Mouse (Mus musculus): Measurements from ENCODE around the gene Cytip. TPM values are rescaled to one million over a fixed set of nuclear protein-coding genes. Genes with fewer than 3 reads are reported as not detected.

Cytip gene
- polyA plus RNA-seq, 1 experiment from 2014 or later, result 0.47 TPM

DNA sequence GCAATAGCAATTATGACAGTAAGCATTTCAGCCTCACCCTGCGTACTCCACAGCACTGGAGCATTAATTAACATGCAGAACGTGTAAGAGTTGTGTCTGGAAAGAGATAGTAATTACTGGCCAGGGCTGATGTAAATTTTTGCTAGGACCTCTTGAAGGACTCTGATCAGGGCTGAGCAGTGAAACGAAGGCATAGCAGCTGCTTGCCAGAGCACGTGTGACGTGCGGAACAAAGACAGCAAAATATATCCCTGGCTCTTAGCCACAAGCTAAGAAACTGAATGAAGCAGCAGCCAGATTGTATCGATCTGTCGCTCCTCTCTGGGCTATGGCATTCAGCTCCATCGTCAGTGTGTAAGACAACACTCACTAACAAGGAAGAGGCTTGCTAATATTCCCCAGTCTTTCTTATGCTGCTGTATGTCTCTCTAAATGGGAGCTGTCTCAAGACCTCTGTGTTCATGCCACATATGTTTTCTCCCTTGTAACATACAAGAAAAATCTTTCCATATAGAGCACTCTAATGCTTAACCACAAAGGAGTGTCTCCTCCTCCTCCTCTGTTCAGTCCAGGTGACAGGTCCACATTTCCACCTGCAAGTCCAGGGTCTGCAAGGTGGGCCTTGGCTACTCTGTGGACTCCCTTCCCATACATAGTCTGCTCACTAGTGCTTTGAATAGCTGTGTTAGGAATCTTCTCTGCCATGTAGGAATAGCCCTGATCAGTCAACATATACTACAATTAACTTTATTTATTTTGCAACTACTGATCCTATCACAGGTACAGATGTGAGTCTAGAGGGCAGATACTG, 20.7 kb downstream of the Cytip start:
- peaks cover 3 to 14% of the 10 kb centered on the region in 2 experiments; a peak in 3 of 4 replicates for H3K4me1 ChIP-seq (ENCODE audit: control insufficient read depth in 2 of 2, insufficient read depth in 2 of 2, low read length in 2 of 2)
- H3K9me3 ChIP-seq (ENCODE audit: control insufficient read depth, low read length), result no peaks in the 10 kb centered on the region
- no peaks in the 10 kb centered on the region for H3K36me3 ChIP-seq (ENCODE audit: control insufficient read depth, insufficient read depth, low read length)
- WGBS, result 52% methylated on average over 9 of the region's 9 CpGs
- peak overlapping the region in 1 of 2 experiments; percentile 47; a peak in 2 of 4 replicates for H3K27ac ChIP-seq (replicated peaks in 1 of 2; ENCODE audit: control insufficient read depth in 1 of 2, insufficient read depth in 1 of 2, low read depth in 2 of 2, low read length in 2 of 2)
- no peak overlapping the region for H3K4me2 ChIP-seq (ENCODE audit: low read length)
- H3K4me3 ChIP-seq (ENCODE audit: control insufficient read depth in 1 of 2, insufficient read depth in 1 of 2, low read depth in 1 of 2, low read length in 2 of 2), result no peak overlapping the region
- no peaks in the 10 kb centered on the region for H3K27me3 ChIP-seq (ENCODE audit: control insufficient read depth, insufficient read depth, low read length)
- no peak overlapping the region for H3K9ac ChIP-seq (ENCODE audit: low read length)
- ATAC-seq (ENCODE audit: insufficient number of reproducible peaks, insufficient read depth, low FRiP score, low read depth), result no peak

DNA sequence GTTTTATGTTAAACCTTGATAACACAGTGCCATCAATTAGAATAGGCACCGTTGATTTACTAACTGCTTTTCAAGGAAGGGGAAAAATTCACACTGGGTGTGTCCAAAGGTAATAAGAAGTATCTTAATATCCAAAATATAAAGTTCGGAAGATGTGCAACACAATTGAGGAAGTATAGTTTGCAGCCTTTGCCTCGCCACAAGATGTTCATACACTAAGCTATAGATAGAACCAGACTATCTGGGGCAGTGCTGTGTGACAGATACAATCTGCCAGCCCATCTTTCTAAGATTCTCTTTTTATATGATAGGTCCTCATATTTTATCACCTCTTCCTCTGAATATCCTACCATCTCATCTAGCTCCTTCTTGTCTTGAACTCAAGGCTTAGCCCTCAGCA, 22.4 kb downstream of the Cytip start:
- no peak for ATAC-seq (ENCODE audit: insufficient number of reproducible peaks, insufficient read depth, low FRiP score, low read depth)
- WGBS, result 90% methylated on average over 3 of the region's 3 CpGs
- H3K27me3 ChIP-seq (ENCODE audit: control insufficient read depth, insufficient read depth, low read length), result no peaks in the 10 kb centered on the region

DNA sequence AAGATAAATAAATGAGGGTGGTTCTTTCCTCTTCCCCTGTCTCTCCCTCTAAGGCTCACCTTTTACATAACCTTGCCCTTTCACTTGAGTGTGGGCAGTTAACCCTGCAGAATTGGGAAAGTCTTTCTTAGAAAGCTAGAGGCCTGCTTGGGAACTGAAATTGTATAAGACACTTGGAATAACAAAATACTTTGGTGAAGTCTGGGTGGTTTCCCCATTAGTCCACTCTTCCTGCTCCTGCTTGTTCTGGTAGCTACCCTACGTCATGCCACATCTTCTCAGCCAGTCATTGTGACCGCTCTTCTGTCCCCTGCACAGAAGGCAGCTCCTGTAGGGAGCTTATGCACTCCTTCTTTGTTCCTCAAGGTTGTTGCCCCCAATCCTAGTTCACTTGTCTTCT, 26.2 kb downstream of the Cytip start:
- no peak for ATAC-seq (ENCODE audit: insufficient number of reproducible peaks, insufficient read depth, low FRiP score, low read depth)
- Histone ChIP-seq H3K36me3 (ENCODE audit: control insufficient read depth, insufficient read depth, low read length) (no peaks in the 10 kb centered on the region), H3K4me2 (ENCODE audit: low read length) (no peak overlapping the region), H3K27ac (replicated peaks in 1 of 2; ENCODE audit: control insufficient read depth in 1 of 2, insufficient read depth in 1 of 2, low read depth in 2 of 2, low read length in 2 of 2) (no peak overlapping the region), H3K9me3 (ENCODE audit: control insufficient read depth, low read length) (no peaks in the 10 kb centered on the region), H3K4me3 (ENCODE audit: control insufficient read depth in 1 of 2, insufficient read depth in 1 of 2, low read depth in 1 of 2, low read length in 2 of 2) (no peak overlapping the region), H3K4me1 (ENCODE audit: control insufficient read depth in 2 of 2, insufficient read depth in 2 of 2, low read length in 2 of 2) (peaks cover 0 to 5% of the 10 kb centered on the region in 2 experiments; a peak in 1 of 4 replicates), H3K9ac (ENCODE audit: low read length) (no peak overlapping the region), H3K27me3 (ENCODE audit: control insufficient read depth, insufficient read depth, low read length) (no peaks in the 10 kb centered on the region)
- WGBS, result 79% methylated on average over 2 of the region's 2 CpGs

More for the DNA sequence above, 22.4 kb downstream of the Cytip start:
- Histone ChIP-seq H3K4me2 (ENCODE audit: low read length) (no peak overlapping the region), H3K9ac (ENCODE audit: low read length) (no peak overlapping the region), H3K27ac (replicated peaks in 1 of 2; ENCODE audit: control insufficient read depth in 1 of 2, insufficient read depth in 1 of 2, low read depth in 2 of 2, low read length in 2 of 2) (no peak overlapping the region), H3K36me3 (ENCODE audit: control insufficient read depth, insufficient read depth, low read length) (no peaks in the 10 kb centered on the region), H3K4me1 (ENCODE audit: control insufficient read depth in 2 of 2, insufficient read depth in 2 of 2, low read length in 2 of 2) (peaks cover 3 to 14% of the 10 kb centered on the region in 2 experiments; a peak in 3 of 4 replicates), H3K4me3 (ENCODE audit: control insufficient read depth in 1 of 2, insufficient read depth in 1 of 2, low read depth in 1 of 2, low read length in 2 of 2) (no peak overlapping the region), H3K9me3 (ENCODE audit: control insufficient read depth, low read length) (no peaks in the 10 kb centered on the region)

DNA sequence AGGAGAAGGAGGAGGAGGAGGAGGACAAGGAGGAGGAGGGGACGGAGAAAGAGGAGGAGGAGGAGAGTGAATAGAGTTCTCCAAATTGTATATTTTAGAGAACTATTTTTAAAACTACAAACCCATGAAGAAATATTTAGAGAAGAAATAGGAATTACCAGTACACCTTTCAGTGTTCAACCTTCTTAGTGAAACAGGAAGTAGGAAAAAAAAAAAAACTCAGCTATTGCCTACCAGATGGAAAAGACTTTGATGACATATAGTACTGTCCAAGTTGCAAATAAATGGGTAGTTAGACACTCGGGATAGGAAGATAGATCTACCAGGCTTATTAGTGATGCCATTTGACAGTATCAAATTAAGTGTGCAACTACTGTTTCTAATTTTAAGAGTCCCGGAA, 27.7 kb downstream of the Cytip start:
- no peak overlapping the region for H3K4me2 ChIP-seq (ENCODE audit: low read length)
- H3K4me3 ChIP-seq (ENCODE audit: control insufficient read depth in 1 of 2, insufficient read depth in 1 of 2, low read depth in 1 of 2, low read length in 2 of 2), result no peak overlapping the region
- H3K27ac ChIP-seq (replicated peaks in 1 of 2; ENCODE audit: control insufficient read depth in 1 of 2, insufficient read depth in 1 of 2, low read depth in 2 of 2, low read length in 2 of 2), result no peak overlapping the region
- peaks cover 0 to 5% of the 10 kb centered on the region in 2 experiments; a peak in 1 of 4 replicates for H3K4me1 ChIP-seq (ENCODE audit: control insufficient read depth in 2 of 2, insufficient read depth in 2 of 2, low read length in 2 of 2)
- no peaks in the 10 kb centered on the region for H3K9me3 ChIP-seq (ENCODE audit: control insufficient read depth, low read length)
- ATAC-seq (ENCODE audit: insufficient number of reproducible peaks, insufficient read depth, low FRiP score, low read depth), result no peak
- H3K27me3 ChIP-seq (ENCODE audit: control insufficient read depth, insufficient read depth, low read length), result no peaks in the 10 kb centered on the region
- WGBS, result 82% methylated on average over 3 of the region's 3 CpGs
- no peaks in the 10 kb centered on the region for H3K36me3 ChIP-seq (ENCODE audit: control insufficient read depth, insufficient read depth, low read length)
- H3K9ac ChIP-seq (ENCODE audit: low read length), result no peak overlapping the region

DNA sequence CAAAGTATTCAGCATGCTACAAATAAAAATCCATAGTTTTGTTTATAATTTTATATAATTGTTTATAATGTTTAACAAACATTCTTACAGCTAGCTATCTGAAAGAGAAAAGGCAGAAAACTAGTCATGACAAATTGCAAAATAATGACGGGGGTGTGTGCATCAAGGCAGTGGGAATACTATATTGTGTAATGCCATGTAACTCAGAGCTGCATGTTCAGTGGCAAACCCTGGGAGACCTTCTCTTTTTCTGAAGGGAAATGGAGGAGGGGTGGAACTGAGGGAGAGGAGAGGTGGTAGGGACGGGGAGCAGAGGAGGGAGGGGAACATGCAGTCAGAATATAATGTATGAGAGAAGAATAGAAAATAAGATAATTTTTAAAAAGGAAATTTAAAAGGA, 28.6 kb downstream of the Cytip start:
- H3K4me1 ChIP-seq (ENCODE audit: control insufficient read depth in 2 of 2, insufficient read depth in 2 of 2, low read length in 2 of 2), result peaks cover 0 to 5% of the 10 kb centered on the region in 2 experiments; a peak in 1 of 4 replicates
- ATAC-seq (ENCODE audit: insufficient number of reproducible peaks, insufficient read depth, low FRiP score, low read depth), result no peak
- H3K27me3 ChIP-seq (ENCODE audit: control insufficient read depth, insufficient read depth, low read length), result no peaks in the 10 kb centered on the region
- no peak overlapping the region for H3K27ac ChIP-seq (replicated peaks in 1 of 2; ENCODE audit: control insufficient read depth in 1 of 2, insufficient read depth in 1 of 2, low read depth in 2 of 2, low read length in 2 of 2)
- no peak overlapping the region for H3K4me2 ChIP-seq (ENCODE audit: low read length)
- no peak overlapping the region for H3K9ac ChIP-seq (ENCODE audit: low read length)
- WGBS, result 67% methylated on average over 2 of the region's 2 CpGs
- no peaks in the 10 kb centered on the region for H3K9me3 ChIP-seq (ENCODE audit: control insufficient read depth, low read length)
- no peak overlapping the region for H3K4me3 ChIP-seq (ENCODE audit: control insufficient read depth in 1 of 2, insufficient read depth in 1 of 2, low read depth in 1 of 2, low read length in 2 of 2)
- H3K36me3 ChIP-seq (ENCODE audit: control insufficient read depth, insufficient read depth, low read length), result no peaks in the 10 kb centered on the region

DNA sequence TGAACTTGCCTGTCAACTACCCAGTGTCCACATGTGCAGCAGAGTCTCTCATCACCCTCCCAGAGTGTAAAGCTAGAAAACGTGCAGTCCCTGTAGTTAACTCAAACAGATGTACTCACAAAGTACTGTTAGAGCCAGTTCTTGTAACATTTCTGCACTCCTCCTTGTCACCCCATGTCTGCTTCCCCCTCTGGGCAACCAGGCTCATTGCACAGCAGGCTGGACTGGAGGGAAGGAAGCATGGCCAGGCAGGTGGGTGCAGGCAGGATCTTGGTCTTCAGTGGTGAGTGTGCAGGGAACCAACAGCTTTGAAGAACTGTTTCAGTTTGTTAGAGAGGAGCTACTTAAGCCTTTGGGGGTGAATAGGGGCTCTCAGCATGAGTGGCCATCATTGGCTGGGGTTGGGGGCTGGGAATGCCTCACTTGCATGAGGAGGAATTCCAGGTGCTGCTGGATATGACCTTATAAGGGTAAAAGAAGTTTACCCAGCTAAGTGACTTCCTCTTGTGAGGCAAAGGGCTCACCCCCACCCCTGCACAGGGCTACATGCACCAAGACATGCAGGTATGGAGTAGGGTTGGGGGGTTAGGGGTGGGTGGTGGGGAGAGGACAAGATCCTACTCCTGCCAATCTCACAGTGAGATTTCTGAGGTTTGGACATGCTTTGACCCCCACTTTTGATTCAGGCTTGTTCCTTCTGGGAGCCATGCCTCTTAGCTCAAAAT, 31.7 kb downstream of the Cytip start:
- WGBS, result 45% methylated on average over 1 of the region's 1 CpGs
- ATAC-seq (ENCODE audit: insufficient number of reproducible peaks, insufficient read depth, low FRiP score, low read depth), result no peak

DNA sequence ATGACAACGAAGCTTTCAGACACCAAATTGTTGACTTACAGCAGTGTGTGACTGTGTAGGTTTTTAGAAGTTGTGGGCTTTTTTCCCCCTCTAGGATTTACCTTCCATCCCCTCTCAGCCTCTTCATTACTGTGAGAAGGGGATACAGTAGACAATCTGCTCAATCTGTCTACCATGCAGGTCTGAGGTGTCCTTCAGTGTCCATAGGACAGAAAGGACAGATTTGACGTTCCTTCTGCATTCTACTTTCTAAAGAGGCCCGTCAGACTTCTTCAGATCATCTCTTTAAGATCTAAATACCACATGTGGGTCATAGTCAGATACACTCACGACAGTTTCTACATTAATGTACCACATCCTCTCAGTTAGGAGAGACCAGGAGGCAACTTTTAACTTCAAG, 33.5 kb downstream of the Cytip start:
- 82% methylated on average over 4 of the region's 4 CpGs for WGBS
- no peaks in the 10 kb centered on the region for H3K36me3 ChIP-seq (ENCODE audit: control insufficient read depth, insufficient read depth, low read length)
- no peaks in the 10 kb centered on the region for H3K9me3 ChIP-seq (ENCODE audit: control insufficient read depth, low read length)
- H3K4me1 ChIP-seq (ENCODE audit: control insufficient read depth in 2 of 2, insufficient read depth in 2 of 2, low read length in 2 of 2), result peaks cover 2 to 11% of the 10 kb centered on the region in 2 experiments; a peak in 3 of 4 replicates
- no peak for ATAC-seq (ENCODE audit: insufficient number of reproducible peaks, insufficient read depth, low FRiP score, low read depth)
- H3K4me2 ChIP-seq (ENCODE audit: low read length), result no peak overlapping the region
- no peak overlapping the region for H3K4me3 ChIP-seq (ENCODE audit: control insufficient read depth in 1 of 2, insufficient read depth in 1 of 2, low read depth in 1 of 2, low read length in 2 of 2)
- no peak overlapping the region for H3K27ac ChIP-seq (replicated peaks in 1 of 2; ENCODE audit: control insufficient read depth in 1 of 2, insufficient read depth in 1 of 2, low read depth in 2 of 2, low read length in 2 of 2)
- H3K9ac ChIP-seq (ENCODE audit: low read length), result no peak overlapping the region
- no peaks in the 10 kb centered on the region for H3K27me3 ChIP-seq (ENCODE audit: control insufficient read depth, insufficient read depth, low read length)

More for the DNA sequence above, 31.7 kb downstream of the Cytip start:
- Histone ChIP-seq H3K4me1 (ENCODE audit: control insufficient read depth in 2 of 2, insufficient read depth in 2 of 2, low read length in 2 of 2) (peaks cover 2 to 11% of the 10 kb centered on the region in 2 experiments; a peak in 3 of 4 replicates), H3K27ac (replicated peaks in 1 of 2; ENCODE audit: control insufficient read depth in 1 of 2, insufficient read depth in 1 of 2, low read depth in 2 of 2, low read length in 2 of 2) (no peak overlapping the region), H3K4me2 (ENCODE audit: low read length) (no peak overlapping the region), H3K9ac (ENCODE audit: low read length) (no peak overlapping the region), H3K4me3 (ENCODE audit: control insufficient read depth in 1 of 2, insufficient read depth in 1 of 2, low read depth in 1 of 2, low read length in 2 of 2) (no peak overlapping the region), H3K36me3 (ENCODE audit: control insufficient read depth, insufficient read depth, low read length) (no peaks in the 10 kb centered on the region), H3K9me3 (ENCODE audit: control insufficient read depth, low read length) (no peaks in the 10 kb centered on the region), H3K27me3 (ENCODE audit: control insufficient read depth, insufficient read depth, low read length) (no peaks in the 10 kb centered on the region)
